Mouse (Mus musculus): Measurements from ENCODE around the gene Snip1.
A peak's percentile ranks its signal among the peaks of the same experiment; 100 is the strongest.

The Snip1 gene

DNA sequence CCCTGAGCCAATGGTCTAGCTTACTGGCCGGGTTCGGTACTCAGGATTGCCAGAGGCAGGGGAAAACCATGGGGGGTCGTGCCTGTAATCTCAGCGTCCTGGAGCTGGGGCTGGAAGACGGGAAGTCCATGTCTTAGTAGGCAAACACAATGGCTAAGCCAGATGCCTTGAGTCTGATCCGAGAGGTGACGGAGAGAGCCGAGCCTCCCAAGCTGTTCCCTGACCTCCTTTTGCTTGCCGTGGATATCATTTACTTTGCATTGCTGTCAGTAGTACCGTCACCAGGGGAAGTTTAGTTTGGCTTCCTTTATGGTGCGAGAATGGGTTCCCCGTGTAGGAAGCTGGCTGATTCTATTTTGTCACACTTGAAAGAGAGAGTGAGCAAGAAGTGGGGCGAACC, 34.9 kb downstream of the Snip1 start:
- no peak for DNase-seq

DNA sequence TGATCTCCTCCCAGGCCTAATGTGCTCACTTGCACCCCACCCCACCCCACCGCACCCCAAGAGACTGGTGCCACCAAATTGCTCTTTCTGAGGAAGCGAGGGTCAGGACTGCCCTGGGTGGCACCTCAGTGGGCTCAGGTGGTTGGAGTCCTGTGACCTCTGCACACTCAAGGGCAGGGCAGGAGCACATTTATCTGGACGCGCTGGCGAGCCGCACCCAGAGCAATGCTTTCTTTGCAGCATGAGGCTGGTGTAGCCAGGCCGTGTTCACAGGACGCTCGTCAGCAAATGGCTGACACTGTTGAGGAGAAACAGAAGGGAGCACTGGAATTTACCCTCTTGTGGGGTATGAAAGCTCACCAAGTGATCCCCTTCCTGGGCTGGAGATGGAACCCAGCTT, 38.9 kb downstream of the Snip1 start:
- DNase-seq = no peak

DNA sequence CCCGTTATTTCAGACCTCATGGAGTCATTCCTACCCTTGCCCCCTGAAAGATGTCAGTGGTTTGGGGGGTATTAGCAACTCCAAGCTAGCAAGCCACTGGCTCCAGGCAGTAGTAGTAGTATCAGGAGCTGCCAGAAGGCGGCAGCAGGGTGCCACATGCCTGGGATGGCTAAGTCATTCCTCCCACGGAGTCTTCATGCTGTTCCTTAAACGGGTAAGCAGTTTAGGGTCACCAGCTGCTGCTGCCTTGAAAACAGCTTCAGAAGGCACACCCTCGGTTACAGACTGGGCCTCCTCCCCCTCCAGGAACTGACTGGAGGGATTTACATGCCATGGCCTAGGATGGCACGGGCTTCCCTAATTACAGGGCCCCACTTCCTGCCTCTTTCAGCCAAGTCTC, 48.2 kb downstream of the Snip1 start:
- peak; percentile 63 for DNase-seq

DNA sequence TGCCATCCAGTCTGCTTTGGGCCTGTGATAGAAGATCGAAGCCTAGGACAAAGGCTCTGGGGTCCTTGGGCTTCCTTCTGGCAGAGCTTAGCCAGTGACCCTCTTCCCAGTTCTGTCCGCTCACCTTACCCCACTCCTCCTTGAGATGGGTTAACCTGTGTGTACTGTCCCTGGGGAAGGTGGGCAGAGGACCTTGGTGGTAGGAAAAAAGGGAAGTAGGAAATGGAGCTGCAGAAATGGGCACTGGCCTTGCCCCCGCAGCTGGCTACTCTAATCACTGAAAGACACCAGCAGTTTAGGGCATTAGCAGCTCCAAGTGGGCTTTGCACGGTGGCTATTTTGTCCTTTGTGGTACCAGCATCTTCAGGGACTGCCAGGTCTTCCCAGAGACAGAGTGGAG, 48.6 kb downstream of the Snip1 start:
- DNase-seq = no peak

DNA sequence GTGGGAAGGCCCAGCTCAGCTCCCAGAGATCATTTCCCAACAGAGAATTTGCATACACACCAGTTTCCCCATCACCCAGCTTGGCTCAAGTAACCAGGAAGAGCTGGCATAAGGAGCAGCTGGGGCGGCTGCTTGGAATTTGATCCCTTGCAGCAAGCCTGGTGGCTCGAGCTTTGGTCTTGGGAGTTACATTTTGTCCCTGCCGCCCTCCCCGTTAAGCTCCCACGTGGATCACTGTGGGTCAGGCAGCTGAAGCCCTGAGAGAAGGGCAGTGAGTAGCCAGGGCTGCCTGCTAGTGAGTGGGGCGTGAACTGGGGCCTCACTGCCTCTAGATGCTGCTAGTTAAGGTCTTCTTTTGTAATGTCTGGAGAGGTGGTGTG, 49.2 kb downstream of the Snip1 start:
- no peak for DNase-seq

DNA sequence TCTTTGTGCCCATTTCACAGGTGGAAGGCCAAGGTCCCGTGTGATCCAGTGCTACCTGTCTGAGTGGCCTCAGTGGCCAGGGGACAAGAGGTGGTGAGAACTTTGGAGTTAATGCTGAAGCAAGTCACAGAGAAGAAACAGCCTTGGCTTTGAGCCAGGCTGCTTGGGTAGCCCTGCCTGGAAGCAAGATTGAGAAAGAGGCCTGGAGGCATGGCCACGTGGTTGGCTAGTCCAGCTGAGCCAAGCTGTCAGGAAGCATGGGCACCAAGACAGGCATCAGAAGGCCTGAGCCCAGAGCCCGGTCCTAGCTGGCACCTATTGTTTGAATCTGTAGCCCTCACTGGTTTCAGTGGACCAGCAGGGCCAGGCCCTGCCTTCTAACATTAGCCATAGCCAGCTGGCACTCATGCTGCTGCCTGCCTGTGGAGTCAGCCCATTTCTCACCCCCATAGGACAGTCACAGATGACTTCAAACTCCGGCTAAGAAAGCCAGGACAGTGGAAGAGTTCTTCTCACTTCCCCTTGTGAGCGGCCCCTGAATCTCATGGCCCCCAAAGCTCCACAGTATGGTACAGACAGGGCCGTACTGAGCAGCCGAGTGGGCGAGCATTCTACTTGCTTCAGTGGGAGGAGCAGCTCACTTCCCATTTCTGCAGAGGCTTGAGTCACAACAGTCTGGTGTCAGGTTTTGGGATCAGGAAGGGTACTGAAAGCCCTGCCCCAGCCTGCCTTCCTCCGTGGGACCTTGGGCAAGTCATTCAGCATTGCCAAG, 49.8 kb downstream of the Snip1 start:
- peak; percentile 78 for DNase-seq

DNA sequence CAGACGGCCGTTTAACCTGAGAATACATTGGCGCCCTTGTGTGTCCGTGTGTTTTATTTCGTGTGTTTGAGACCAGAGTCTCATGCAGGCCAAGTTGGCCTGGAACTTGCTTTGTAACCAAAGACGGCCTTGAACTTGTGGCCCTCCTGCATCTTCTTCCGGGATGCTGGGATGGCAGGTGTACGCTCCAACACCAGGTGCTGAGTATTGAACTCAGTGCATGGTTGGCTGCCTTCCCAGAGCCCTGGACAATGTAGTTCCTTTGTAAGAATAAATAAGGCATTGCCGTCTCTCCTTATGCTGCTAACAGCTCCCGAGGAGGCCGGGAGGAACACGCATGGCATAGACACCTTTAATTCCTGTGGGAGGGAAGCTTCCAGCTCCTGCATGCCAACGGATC, 50.5 kb downstream of the Snip1 start:
- no peak for DNase-seq

DNA sequence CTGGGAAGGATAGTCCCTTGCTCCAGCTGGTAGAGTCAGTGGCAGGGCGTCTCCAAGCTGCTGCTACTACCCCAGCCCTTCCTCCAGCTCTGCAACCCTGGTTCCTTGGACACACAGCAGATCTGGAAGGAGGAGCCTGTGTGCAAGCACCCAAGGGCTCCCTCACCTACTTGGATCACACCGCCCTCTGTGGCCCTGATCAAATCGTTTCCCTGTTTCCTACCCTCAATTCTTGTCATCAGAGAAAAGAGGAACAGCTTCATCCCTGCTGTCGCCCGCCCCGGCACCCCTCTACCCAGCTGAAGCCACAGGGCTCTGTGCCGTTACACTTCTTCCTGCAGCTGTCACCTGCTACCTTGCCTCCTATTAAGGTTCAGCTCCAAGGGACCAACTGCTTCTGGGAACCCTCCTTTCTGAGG, 51.4 kb downstream of the Snip1 start:
- no peak for DNase-seq

DNA sequence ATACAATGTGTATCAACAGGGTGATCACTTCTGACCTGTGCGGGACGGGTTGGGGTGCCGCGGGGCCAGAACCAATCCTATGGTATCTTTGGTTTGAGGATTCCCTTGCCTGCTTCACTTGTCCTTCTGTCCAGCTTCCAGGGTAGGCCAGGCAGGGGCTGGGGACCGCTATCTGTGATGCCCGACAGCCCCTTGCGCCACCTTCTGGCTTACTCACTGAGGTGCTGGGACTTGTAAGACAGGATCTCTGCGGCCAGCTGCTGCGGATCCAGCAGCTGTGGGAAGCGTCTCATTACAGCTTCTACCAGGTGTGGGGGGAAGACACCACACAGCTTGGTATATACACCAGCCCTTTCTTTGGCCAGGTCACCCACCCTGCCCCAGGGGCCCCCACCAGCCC, 52.6 kb downstream of the Snip1 start:
- DNase-seq = no peak

DNA sequence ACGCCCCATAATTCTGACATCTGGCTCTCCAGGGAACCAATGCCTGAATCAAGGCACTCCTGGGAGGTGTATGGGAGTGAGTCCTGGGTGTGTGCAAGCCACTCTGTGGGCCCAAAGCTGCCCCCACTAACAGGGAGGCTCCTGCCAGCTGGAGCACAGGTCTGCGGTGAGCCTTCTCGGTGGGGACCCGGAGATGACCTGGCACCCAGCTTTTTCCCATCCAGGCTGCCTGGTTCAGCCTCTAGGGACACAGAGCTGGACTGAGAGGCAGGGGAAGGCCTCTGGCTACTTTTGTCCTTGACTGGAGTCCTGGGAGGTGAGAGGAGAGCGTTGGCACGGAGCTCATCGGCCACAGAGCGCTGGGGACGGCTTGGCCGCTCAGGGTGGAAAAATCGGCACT, 53.2 kb downstream of the Snip1 start:
- no peak for DNase-seq

DNA sequence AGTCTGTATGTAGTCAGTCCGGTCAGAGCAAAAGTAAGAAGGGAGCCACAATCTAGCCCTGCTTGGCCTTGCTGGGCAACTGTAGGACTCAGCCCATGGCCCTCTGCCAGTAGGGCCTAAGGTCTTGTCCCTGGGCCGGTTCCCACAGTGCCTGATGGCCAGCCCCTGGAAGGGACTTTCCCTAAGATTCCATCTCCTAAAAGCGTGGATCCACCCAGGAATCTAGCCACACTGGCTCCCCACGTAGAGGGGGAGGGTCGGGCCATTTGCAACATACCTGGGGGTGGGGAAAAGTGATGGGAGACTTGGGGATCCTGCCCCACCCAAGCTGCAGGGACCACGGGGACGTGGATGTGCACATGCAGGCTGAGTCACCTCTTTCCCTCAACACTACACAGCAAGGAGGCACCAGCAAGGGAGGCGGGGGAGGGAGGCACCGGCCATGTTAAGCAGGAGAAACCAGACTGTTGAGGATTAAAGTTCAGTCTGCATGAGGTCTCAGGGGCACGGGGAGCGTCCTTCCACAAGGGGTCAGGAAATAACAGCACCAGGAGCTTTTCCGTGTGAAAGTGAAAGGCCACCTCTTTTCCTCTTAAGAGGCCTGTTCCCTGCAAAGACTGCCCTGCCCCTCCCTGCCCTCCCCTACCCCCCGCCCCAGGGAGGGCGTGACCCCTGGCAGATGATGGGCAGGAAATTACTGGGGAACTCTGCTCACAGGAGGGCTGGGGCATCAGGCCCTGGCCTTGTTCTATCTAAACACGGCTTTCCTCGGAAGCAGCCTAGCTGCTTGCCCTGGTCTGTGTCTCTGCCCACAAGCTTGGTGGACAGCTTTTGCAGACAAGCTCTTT, 56.2 kb downstream of the Snip1 start:
- DNase-seq = no peak

DNA sequence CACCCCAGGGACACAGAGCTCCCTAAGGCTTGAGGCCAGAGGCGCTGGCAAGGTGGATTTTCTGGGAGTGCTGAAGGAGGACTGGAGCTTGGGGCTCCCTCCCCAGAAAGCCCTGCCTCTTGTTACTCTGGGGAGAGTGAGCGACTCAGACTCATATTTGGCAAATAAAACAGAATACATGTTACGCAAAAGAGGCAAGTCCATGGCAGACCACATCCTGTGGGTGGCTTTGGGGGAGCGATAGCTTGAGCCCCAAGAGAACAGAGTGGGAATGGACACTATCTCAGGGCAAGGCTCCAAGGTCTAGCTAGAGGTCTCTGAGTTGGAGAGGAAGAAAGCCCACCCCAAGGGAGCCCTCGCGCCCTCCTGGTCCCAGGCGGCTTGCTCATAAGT, 56.8 kb downstream of the Snip1 start:
- no peak for DNase-seq

Data from cerebellum, adult 11-12 months (tissue).